Mouse (Mus musculus) forebrain, embryonic 12.5 days (tissue): ENCODE measurements around the gene Olfr51. TPM values are rescaled to one million over a fixed set of nuclear protein-coding genes. Genes with fewer than 3 reads are reported as not detected.
A peak's percentile ranks its signal among the peaks of the same experiment; 100 is the strongest.
"Not testable (repeated sequence)": the region's sequence is repeated elsewhere in the genome, so short reads cannot be mapped to it uniquely, and the experiment has no call there.

Experiments used
- ATAC-seq: fragments of 200-750 bp; cut with Nextera tagmentation; 2 replicates; pipeline ENCODE4 v1.8.0; 2017; ENCODE audit warnings: moderate TSS enrichment; ENCODE audit not compliant: low FRiP score
- H3K27ac ChIP-seq: fragments of 300-500 bp; sonication (generic); 2 replicates; pipeline ENCODE4 v1.5.1; 2016; ENCODE audit warnings: mild to moderate bottlenecking
- H3K27me3 ChIP-seq: fragments of 300-500 bp; sonication (generic); 2 replicates; pipeline ENCODE4 v1.6.1; 2016; ENCODE audit warnings: mild to moderate bottlenecking
- H3K36me3 ChIP-seq: fragments of 300-500 bp; sonication (generic); replicated peaks from 2 replicates; pipeline ENCODE4 v1.6.1; 2016; ENCODE audit warnings: mild to moderate bottlenecking
- H3K4me1 ChIP-seq: fragments of 300-500 bp; sonication (generic); 2 replicates; pipeline ENCODE4 v1.6.1; 2016
- H3K4me2 ChIP-seq: fragments of 300-500 bp; sonication (generic); 2 replicates; pipeline ENCODE4 v1.6.1; 2016; ENCODE audit warnings: mild to moderate bottlenecking, moderate library complexity
- H3K4me3 ChIP-seq: fragments of 300-500 bp; sonication (generic); replicated peaks from 2 replicates; pipeline ENCODE4 v1.5.1; 2016; ENCODE audit warnings: mild to moderate bottlenecking
- H3K9ac ChIP-seq: fragments of 300-500 bp; sonication (generic); 2 replicates; pipeline ENCODE4 v1.6.1; 2016; ENCODE audit warnings: mild to moderate bottlenecking
- H3K9me3 ChIP-seq: fragments of 300-500 bp; sonication (generic); 2 replicates; pipeline ENCODE4 v1.6.1; 2016
- WGBS: fragments of 180-500 bp; shearing (Covaris S2); methylation state at CpG from one replicate; pipeline ENCODE4 v1.1.7; 2016; 5-methylcytosine and 5-hydroxymethylcytosine counted together
- polyA plus RNA-seq: library from polyadenylated mRNA; unstranded; fragments of >200 nt; fragmentation: Nextera tagmentation; extraction: Ambion mirVana; gene quantifications from 2 replicates; pipeline ENCODE4 v1.2.1, GENCODE M21; 2016

Olfr51 gene
- polyA plus RNA-seq, 1 experiment from 2014 or later: not detected

- not testable (repeated sequence) for ATAC-seq, H3K27ac ChIP-seq, H3K4me1 ChIP-seq, H3K4me2 ChIP-seq, H3K9me3 ChIP-seq, H3K27me3 ChIP-seq, H3K36me3 ChIP-seq, H3K4me3 ChIP-seq, H3K9ac ChIP-seq
Observed at GRCm38 (mm10) chr11:51034141-51034540, 30.7 kb downstream of the Olfr51 start.

- Histone ChIP-seq H3K27ac (no peak overlapping the region), H3K4me2 (no peak overlapping the region), H3K9me3 (no peaks in the 10 kb centered on the region), H3K27me3 (no peaks in the 10 kb centered on the region), H3K4me3 (no peak overlapping the region), H3K4me1 (no peaks in the 10 kb centered on the region), H3K9ac (no peak overlapping the region), H3K36me3 (no peaks in the 10 kb centered on the region)
- ATAC-seq: no peak
- 95% methylated on average over 2 of the region's 2 CpGs for WGBS
Observed at GRCm38 (mm10) chr11:51035951-51036350, 32.6 kb downstream of the Olfr51 start.

DNA sequence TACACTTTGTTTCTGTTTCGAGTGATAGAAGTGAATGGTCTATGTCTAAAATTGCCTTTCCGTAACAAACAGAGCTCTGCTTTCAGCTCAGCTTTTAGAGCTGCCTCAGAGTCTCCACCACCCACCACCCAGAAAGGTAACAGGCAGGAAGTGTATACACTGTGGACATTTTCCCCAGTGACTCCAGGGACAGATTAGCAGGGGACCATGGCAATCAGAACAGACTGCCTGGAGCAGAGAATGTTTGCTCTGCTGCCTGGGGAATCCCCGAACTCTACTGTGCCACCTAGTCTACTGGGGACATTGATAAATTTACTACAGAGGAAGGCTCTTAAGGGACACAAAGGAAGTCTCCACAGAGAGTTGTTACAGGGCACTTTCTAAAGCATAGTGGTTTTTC, 41.4 kb downstream of the Olfr51 start:
- not testable (repeated sequence) for H3K27ac ChIP-seq, H3K4me2 ChIP-seq, H3K4me3 ChIP-seq, H3K9me3 ChIP-seq, H3K4me1 ChIP-seq, ATAC-seq, H3K36me3 ChIP-seq, H3K9ac ChIP-seq, H3K27me3 ChIP-seq
- WGBS: 83% methylated on average over 3 of the region's 3 CpGs

GRCm38 (mm10) chr11:51047809-51048208, 44.4 kb downstream of the Olfr51 start, which contains the start of gene Olfr1375:
Gene Olfr1375, plus strand, starts transcription at chr11:51048109.
- ATAC-seq: not testable (repeated sequence)
- WGBS: 75% methylated on average over 3 of the region's 3 CpGs

GRCm38 (mm10) chr11:51051678-51052077, 48.3 kb downstream of the Olfr51 start:
- Histone ChIP-seq H3K27ac (no peak overlapping the region), H3K4me2 (no peak overlapping the region), H3K27me3 (no peaks in the 10 kb centered on the region), H3K4me3 (no peak overlapping the region), H3K9ac (no peak overlapping the region), H3K36me3 (no peaks in the 10 kb centered on the region), H3K4me1 (no peaks in the 10 kb centered on the region), H3K9me3 (no peaks in the 10 kb centered on the region)
- 72% methylated on average over 2 of the region's 2 CpGs for WGBS
- no peak for ATAC-seq

More at GRCm38 (mm10) chr11:51047809-51048208, 44.4 kb downstream of the Olfr51 start, which contains the start of gene Olfr1375:
- H3K27me3 ChIP-seq, H3K36me3 ChIP-seq, H3K27ac ChIP-seq, H3K9me3 ChIP-seq, H3K4me2 ChIP-seq, H3K4me1 ChIP-seq, H3K9ac ChIP-seq, H3K4me3 ChIP-seq: not testable (repeated sequence)

DNA sequence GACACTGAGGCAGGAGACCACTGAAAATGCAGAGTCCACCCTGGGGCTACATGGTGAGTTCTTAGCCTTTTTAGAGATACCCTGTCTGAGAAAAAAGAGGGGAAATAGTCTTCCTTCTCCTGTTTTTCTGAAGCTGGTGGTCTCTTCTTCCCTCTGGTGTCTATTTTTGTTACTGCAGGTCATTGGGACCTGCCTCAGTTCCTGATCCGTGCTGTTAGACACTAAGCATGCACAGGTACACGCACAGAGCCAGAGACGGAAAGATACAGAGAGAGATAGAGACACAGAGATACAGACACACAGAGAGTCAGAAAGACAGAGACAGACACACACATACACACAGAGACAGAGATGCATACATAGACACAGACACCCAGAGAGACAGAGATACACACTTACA, 49.8 kb downstream of the Olfr51 start:
- WGBS: 50% methylated on average over 3 of the region's 3 CpGs
- Histone ChIP-seq H3K27ac (no peak overlapping the region), H3K4me2 (no peak overlapping the region), H3K9ac (no peak overlapping the region), H3K4me1 (no peaks in the 10 kb centered on the region), H3K27me3 (no peaks in the 10 kb centered on the region), H3K36me3 (no peaks in the 10 kb centered on the region), H3K4me3 (no peak overlapping the region), H3K9me3 (no peaks in the 10 kb centered on the region)
- ATAC-seq: no peak

- WGBS: under 1% methylated on average over 32 of the region's 32 CpGs
- H3K27me3 ChIP-seq: no peaks in the 10 kb centered on the region
- H3K4me2 ChIP-seq: peak within 1 kb of the TSS; percentile 83
- ATAC-seq: peak; percentile 91
- H3K4me1 ChIP-seq: peaks cover 11% of the 10 kb centered on the region
- peak within 1 kb of the TSS; percentile 50; the same call in 1 of the 2 replicates for H3K27ac ChIP-seq
- no peaks in the 10 kb centered on the region for H3K9me3 ChIP-seq
- peak within 1 kb of the TSS; percentile 78 for H3K9ac ChIP-seq
- peak within 1 kb of the TSS; percentile 78 for H3K4me3 ChIP-seq
- peaks cover 20% of the 10 kb centered on the region for H3K36me3 ChIP-seq
Observed at GRCm38 (mm10) chr11:51059151-51059571, 55.8 kb downstream of the Olfr51 start, which contains the start of gene Zfp354a. Gene Zfp354a, plus strand, starts transcription at chr11:51059257.

Other genes starting within 250 kb of the Olfr51 start
- gene Zfp354c, start 175.9 kb upstream of the Olfr51 start, polyA plus RNA-seq: 49.6 and 55.9 TPM in 2 replicates
- gene Zfp879, start 162.0 kb upstream of the Olfr51 start, polyA plus RNA-seq: 1.3 TPM in 2 replicates
- gene Grm6, start 152.9 kb upstream of the Olfr51 start, polyA plus RNA-seq: not detected in 2 replicates
- 14.8 and 15.8 TPM in 2 replicates for gene Zfp454, start 115.9 kb upstream of the Olfr51 start, polyA plus RNA-seq
- gene Zfp2, start 87.4 kb upstream of the Olfr51 start, polyA plus RNA-seq: 34.8 and 42.0 TPM in 2 replicates
- gene Zfp354b, start 72.0 kb upstream of the Olfr51 start, polyA plus RNA-seq: 1.7 and 2.2 TPM in 2 replicates
- not detected in 2 replicates for gene 4933414I15Rik, start 59.8 kb upstream of the Olfr51 start, polyA plus RNA-seq
- gene Prop1, start 49.8 kb upstream of the Olfr51 start, polyA plus RNA-seq: not detected in 2 replicates
- not detected in 2 replicates for gene Olfr1378, start 37.1 kb upstream of the Olfr51 start, polyA plus RNA-seq
- gene Olfr1377, start 21.6 kb upstream of the Olfr51 start, polyA plus RNA-seq: 0.09 TPM in 1 of 2 replicates, not detected in the other
- not detected in 2 replicates for gene Olfr54, start 10.6 kb downstream of the Olfr51 start, polyA plus RNA-seq
- gene Olfr1375, start 44.5 kb downstream of the Olfr51 start, polyA plus RNA-seq: not detected in 2 replicates
- gene Zfp354a, start 55.7 kb downstream of the Olfr51 start, polyA plus RNA-seq: 8.7 and 9.5 TPM in 2 replicates
- not detected in 2 replicates for gene Gm12569, start 216.9 kb downstream of the Olfr51 start, polyA plus RNA-seq